Mouse (Mus musculus): Measurements from ENCODE around the gene Nfkb1.
A peak's percentile ranks its signal among the peaks of the same experiment; 100 is the strongest.

DNA sequence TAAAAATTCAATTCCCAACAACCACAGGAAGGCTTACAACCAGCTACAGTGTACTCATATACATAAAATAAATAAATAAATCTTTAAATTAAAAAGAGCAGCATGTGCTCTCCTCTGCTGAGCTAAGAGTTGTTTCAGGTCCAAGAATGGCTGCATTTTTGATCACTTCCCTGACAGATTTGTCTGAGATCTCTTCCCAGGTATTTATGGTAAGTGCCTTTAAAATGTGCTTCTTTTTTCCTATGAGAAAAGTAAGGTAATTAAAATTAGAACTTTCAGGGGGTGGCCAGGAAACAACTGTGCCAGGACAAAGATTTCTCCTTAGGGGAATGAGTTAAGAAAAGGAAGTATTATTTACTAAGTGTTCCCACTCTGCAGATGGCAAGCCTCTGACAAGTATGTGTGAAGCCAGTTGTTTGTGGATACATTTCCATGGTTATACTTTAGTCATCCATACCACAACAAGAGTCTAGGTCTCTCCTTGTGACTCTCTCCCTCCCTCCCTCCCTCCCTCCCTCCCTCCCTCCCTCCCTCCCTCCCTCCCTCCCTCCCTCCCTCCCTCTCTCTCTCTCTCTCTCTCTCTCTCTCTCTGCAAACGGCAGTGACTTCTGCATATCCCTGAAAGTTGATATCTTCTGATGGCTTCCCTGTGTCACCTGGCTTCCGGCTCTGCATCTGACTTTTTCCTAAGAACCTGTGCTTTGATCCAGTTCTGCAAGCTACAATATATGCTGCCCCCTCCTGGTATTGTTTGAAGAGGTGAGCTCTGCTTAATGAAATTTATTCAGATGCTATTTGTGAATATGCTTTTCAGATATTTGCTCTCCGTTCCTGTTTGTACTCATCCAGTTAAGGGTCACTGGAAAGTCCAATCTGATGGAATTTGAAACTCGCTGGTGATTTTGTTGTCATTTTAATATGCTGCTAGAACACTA is 21.9 kb upstream of the Nfkb1 start:
- no peak for TF ChIP-seq EP300 (IDR thresholded peaks at IDR 0.05)
- TF ChIP-seq CTCF (IDR thresholded peaks at IDR 0.05) = peak; percentile 64
